Mouse (Mus musculus) hindbrain, postnatal 0 days (tissue): ENCODE data around the gene Slc38a6. TPM values are rescaled to one million over a fixed set of nuclear protein-coding genes. Genes with fewer than 3 reads are reported as not detected.

Source experiments
- ATAC-seq: fragments of 200-750 bp; cut with Nextera tagmentation; 2 replicates; pipeline ENCODE4 v1.8.0; 2017; ENCODE audit warnings: mild to moderate bottlenecking, moderate TSS enrichment, moderate library complexity
- DNase-seq: peaks from one replicate; pipeline ENCODE4 v3.0.0-alpha.2; 2015; ENCODE audit warnings: low spot score
- H3K27ac ChIP-seq: fragments of 300-500 bp; sonication (generic); 2 replicates; pipeline ENCODE4 v1.5.1; 2014; ENCODE audit warnings: mild to moderate bottlenecking
- H3K27me3 ChIP-seq: fragments of 300-500 bp; sonication (generic); 2 replicates; pipeline ENCODE4 v1.6.1; 2014; ENCODE audit warnings: low read length, mixed read lengths; ENCODE audit not compliant: insufficient read depth
- H3K36me3 ChIP-seq: fragments of 300-500 bp; sonication (generic); 2 replicates; pipeline ENCODE4 v1.6.1; 2014; ENCODE audit warnings: low read length, mixed read lengths; ENCODE audit not compliant: insufficient read depth
- H3K4me1 ChIP-seq: fragments of 300-500 bp; sonication (generic); 2 replicates; pipeline ENCODE4 v1.6.1; 2014; ENCODE audit warnings: antibody characterized with exemption, low read length, mixed read lengths; ENCODE audit not compliant: insufficient read depth
- H3K4me2 ChIP-seq: fragments of 300-500 bp; sonication (generic); 2 replicates; pipeline ENCODE4 v1.6.1; 2014; ENCODE audit warnings: low read depth, mild to moderate bottlenecking, low read length, moderate library complexity, mixed read lengths
- H3K4me3 ChIP-seq: fragments of 300-500 bp; sonication (generic); 2 replicates; pipeline ENCODE4 v1.5.1; 2014; ENCODE audit warnings: low read length
- H3K9ac ChIP-seq: fragments of 300-500 bp; sonication (generic); replicated peaks from 2 replicates; pipeline ENCODE4 v1.6.1; 2014; ENCODE audit warnings: mild to moderate bottlenecking, low read length, moderate library complexity, mixed read lengths
- H3K9me3 ChIP-seq: fragments of 300-500 bp; sonication (generic); 2 replicates; pipeline ENCODE4 v1.6.1; 2016; ENCODE audit warnings: low read length, mixed read lengths
- CTCF ChIP-seq: IDR thresholded peaks from 2 replicates; pipeline ENCODE4 v1.5.1; 2016; ENCODE audit warnings: antibody characterized with exemption, control low read depth, low read depth
- WGBS: fragments of 180-500 bp; shearing (Covaris S2); extraction: QIAGEN DNeasy Blood & Tissue Kit; methylation state at CpG from one replicate; pipeline ENCODE4 v1.1.7; 2014; 5-methylcytosine and 5-hydroxymethylcytosine counted together
- polyA plus RNA-seq: library from polyadenylated mRNA; unstranded; fragments of >200 nt; fragmentation: Nextera tagmentation; extraction: Ambion mirVana; gene quantifications from 2 replicates; pipeline ENCODE4 v1.2.1, GENCODE M21; 2015
- total RNA-seq: library from RNA; depleted of rRNA; stranded (reverse); fragments of >200 nt; gene quantifications from 2 replicates; pipeline ENCODE4 v1.2.3, GENCODE M21; 2014

Slc38a6 gene
- total and polyA plus RNA-seq, 2 experiments from 2014 or later = 6.4 to 45.4 TPM

- WGBS = 74% methylated on average over 12 of the region's 12 CpGs
- no peak overlapping the region for H3K27ac ChIP-seq
Measured at GRCm38 (mm10) chr12:73382290-73383178, 96.0 kb downstream of the Slc38a6 start.

GRCm38 (mm10) chr12:73383179-73383510 is 96.6 kb downstream of the Slc38a6 start:
- Histone ChIP-seq H3K27me3 (no peaks in the 10 kb centered on the region), H3K36me3 (no peaks in the 10 kb centered on the region), H3K9ac (no peak overlapping the region), H3K27ac (no peak overlapping the region), H3K4me1 (no peaks in the 10 kb centered on the region; the same call in 1 of the 2 replicates), H3K4me2 (no peak overlapping the region), H3K9me3 (no peaks in the 10 kb centered on the region), H3K4me3 (no peak overlapping the region)
- WGBS = 64% methylated on average over 5 of the region's 5 CpGs
- TF ChIP-seq CTCF = no peak
- DNase-seq = no peak
- ATAC-seq = no peak

More at GRCm38 (mm10) chr12:73382290-73383178, 96.0 kb downstream of the Slc38a6 start:
- Histone ChIP-seq H3K4me1 (no peaks in the 10 kb centered on the region; the same call in 1 of the 2 replicates), H3K36me3 (no peaks in the 10 kb centered on the region), H3K9ac (no peak overlapping the region), H3K27me3 (no peaks in the 10 kb centered on the region), H3K9me3 (no peaks in the 10 kb centered on the region), H3K4me3 (no peak overlapping the region), H3K4me2 (no peak overlapping the region)
- no peak for TF ChIP-seq CTCF
- no peak for ATAC-seq
- no peak for DNase-seq

GRCm38 (mm10) chr12:73383861-73384260 is 97.3 kb downstream of the Slc38a6 start:
- no peaks in the 10 kb centered on the region for H3K27me3 ChIP-seq
- DNase-seq = no peak
- H3K27ac ChIP-seq = no peak overlapping the region
- no peaks in the 10 kb centered on the region for H3K36me3 ChIP-seq
- no peak overlapping the region for H3K9ac ChIP-seq
- no peak overlapping the region for H3K4me2 ChIP-seq
- H3K4me1 ChIP-seq = no peaks in the 10 kb centered on the region; the same call in 1 of the 2 replicates
- no peak for TF ChIP-seq CTCF
- 89% methylated on average over 3 of the region's 3 CpGs for WGBS
- H3K9me3 ChIP-seq = no peaks in the 10 kb centered on the region
- no peak for ATAC-seq
- H3K4me3 ChIP-seq = no peak overlapping the region

- no peak for DNase-seq
- ATAC-seq = no peak
Measured at GRCm38 (mm10) chr12:73384747-73385146, 98.2 kb downstream of the Slc38a6 start.

GRCm38 (mm10) chr12:73392507-73392906 is 105.9 kb downstream of the Slc38a6 start:
- Histone ChIP-seq H3K4me2 (no peak overlapping the region), H3K36me3 (no peaks in the 10 kb centered on the region), H3K9ac (no peak overlapping the region), H3K27ac (no peak overlapping the region), H3K4me1 (no peaks in the 10 kb centered on the region), H3K4me3 (no peak overlapping the region), H3K9me3 (no peaks in the 10 kb centered on the region), H3K27me3 (no peaks in the 10 kb centered on the region)
- ATAC-seq (no peak), DNase-seq (no peak)
- no peak for TF ChIP-seq CTCF
- 85% methylated on average over 1 of the region's 1 CpGs for WGBS

More at GRCm38 (mm10) chr12:73384747-73385146, 98.2 kb downstream of the Slc38a6 start:
- H3K4me1 ChIP-seq = no peaks in the 10 kb centered on the region; the same call in 1 of the 2 replicates
- no peak overlapping the region for H3K4me2 ChIP-seq
- no peak overlapping the region for H3K4me3 ChIP-seq
- H3K9ac ChIP-seq = no peak overlapping the region
- TF ChIP-seq CTCF = no peak
- H3K27me3 ChIP-seq = no peaks in the 10 kb centered on the region
- H3K36me3 ChIP-seq = no peaks in the 10 kb centered on the region
- no peak overlapping the region for H3K27ac ChIP-seq
- no peaks in the 10 kb centered on the region for H3K9me3 ChIP-seq
- WGBS = 69% methylated on average over 6 of the region's 6 CpGs

- TF ChIP-seq CTCF = no peak
- H3K4me3 ChIP-seq = no peak overlapping the region
- H3K4me1 ChIP-seq = no peaks in the 10 kb centered on the region
- DNase-seq = no peak
- no peak for ATAC-seq
- no peak overlapping the region for H3K27ac ChIP-seq
- no peaks in the 10 kb centered on the region for H3K9me3 ChIP-seq
- H3K27me3 ChIP-seq = no peaks in the 10 kb centered on the region
- H3K4me2 ChIP-seq = no peak overlapping the region
- no peaks in the 10 kb centered on the region for H3K36me3 ChIP-seq
- no peak overlapping the region for H3K9ac ChIP-seq
Measured at GRCm38 (mm10) chr12:73393018-73393417, 106.4 kb downstream of the Slc38a6 start.

- H3K4me1 ChIP-seq = no peaks in the 10 kb centered on the region
- WGBS = 28% methylated on average over 6 of the region's 6 CpGs
- H3K9me3 ChIP-seq = no peaks in the 10 kb centered on the region
- H3K4me3 ChIP-seq = no peak overlapping the region
- no peaks in the 10 kb centered on the region for H3K36me3 ChIP-seq
- DNase-seq = no peak
- H3K27me3 ChIP-seq = no peaks in the 10 kb centered on the region
- H3K27ac ChIP-seq = no peak overlapping the region; the same call in 1 of the 2 replicates
- no peak overlapping the region for H3K9ac ChIP-seq
- H3K4me2 ChIP-seq = no peak overlapping the region
- TF ChIP-seq CTCF = no peak
- ATAC-seq = no peak
Measured at GRCm38 (mm10) chr12:73393881-73394291, 107.3 kb downstream of the Slc38a6 start.
